Mouse (Mus musculus) T-helper 1 cell (primary cell): ENCODE results near the gene Tuba3a.
"Not testable (repeated sequence)": the region's sequence is repeated elsewhere in the genome, so short reads cannot be mapped to it uniquely, and the experiment has no call there.

Source experiments
- in situ Hi-C: fragments of 300-600 bp; cut with MboI, MseI; formaldehyde crosslinking; loops from one replicate; pipeline ENCODE4 v1.15.1; 2025; ENCODE audit warnings: high pct_unique_total_duplicates

Gene Tuba3a

DNA sequence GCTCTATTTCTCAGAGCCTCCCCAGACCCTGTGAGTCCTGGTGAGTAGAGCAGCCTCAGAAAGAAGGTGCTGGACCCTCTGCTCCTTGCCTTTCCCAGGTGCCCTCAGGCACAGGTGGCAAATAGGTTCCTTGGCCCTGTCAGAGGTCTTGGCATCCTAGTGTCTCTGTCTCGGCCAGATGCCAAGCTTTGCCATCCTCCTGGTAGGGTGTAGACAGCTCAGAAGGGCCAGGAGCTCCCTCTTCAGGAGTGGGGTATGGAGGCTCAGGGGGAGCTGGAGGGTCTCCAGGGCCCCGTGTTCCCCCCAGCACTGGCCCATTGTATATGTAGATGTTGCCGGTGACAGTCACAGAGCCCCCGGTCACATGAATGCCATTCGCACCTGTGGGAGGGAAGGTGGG lies 21.2 kb upstream of the Tuba3a start:
- in situ Hi-C loops = no loop called here

DNA sequence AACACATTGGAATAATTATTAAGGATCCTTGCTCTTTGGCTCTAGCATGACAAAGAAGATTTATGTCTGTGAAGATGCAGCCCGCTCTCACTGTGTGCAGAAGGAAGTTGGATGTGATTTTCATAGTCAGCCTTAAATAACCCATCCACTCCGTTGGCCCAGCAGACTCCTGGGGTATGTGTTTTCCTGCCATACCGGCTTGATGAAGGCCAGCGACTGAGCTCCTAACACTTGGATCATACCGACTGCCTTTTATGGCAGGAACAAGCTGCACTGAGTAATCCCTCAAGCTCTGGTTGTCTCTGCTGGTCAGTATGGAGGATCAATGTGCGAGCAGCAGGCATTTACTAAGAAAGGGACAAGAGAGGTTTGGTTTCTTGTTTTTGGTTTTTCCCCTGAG lies 19.6 kb upstream of the Tuba3a start:
- in situ Hi-C loops = no loop called here

DNA sequence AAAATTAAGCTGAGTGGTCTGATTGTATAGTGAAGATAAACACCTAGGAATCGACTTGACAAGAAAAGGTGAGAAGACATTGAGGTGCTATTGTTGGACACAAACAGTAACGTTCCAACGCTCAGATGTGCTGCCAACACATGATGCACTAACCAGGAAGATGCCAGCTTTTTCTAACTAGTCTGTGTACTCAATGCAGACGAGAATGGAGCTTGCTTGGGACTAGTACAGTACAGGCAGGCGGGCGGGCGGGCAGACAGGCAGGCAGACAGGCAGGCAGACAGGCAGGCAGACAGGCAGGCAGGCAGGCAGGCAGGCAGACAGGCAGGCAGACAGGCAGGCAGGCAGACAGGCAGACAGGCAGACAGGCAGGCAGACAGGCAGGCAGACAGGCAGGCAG lies 18.6 kb upstream of the Tuba3a start:
- in situ Hi-C loops = not testable (repeated sequence)

DNA sequence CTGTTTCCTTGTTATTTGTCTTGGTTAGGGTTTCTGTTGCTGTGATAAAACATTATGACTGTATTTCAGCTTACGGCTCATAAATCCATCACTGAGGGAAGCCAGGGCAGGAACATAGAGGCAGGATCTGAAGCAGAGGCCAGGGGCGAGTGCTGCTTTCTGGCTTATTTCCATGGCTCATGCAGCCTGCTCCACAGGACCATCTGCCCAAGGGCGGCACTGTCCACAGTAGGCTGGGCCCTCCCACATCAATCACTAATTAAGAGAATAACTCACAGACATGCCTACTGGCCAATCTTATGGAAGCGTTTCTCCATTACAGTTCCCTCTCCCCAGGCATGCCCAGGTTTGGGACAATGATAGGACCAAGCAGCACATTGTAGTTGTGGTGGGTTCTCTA lies 17.4 kb upstream of the Tuba3a start:
- in situ Hi-C loops = no loop called here

DNA sequence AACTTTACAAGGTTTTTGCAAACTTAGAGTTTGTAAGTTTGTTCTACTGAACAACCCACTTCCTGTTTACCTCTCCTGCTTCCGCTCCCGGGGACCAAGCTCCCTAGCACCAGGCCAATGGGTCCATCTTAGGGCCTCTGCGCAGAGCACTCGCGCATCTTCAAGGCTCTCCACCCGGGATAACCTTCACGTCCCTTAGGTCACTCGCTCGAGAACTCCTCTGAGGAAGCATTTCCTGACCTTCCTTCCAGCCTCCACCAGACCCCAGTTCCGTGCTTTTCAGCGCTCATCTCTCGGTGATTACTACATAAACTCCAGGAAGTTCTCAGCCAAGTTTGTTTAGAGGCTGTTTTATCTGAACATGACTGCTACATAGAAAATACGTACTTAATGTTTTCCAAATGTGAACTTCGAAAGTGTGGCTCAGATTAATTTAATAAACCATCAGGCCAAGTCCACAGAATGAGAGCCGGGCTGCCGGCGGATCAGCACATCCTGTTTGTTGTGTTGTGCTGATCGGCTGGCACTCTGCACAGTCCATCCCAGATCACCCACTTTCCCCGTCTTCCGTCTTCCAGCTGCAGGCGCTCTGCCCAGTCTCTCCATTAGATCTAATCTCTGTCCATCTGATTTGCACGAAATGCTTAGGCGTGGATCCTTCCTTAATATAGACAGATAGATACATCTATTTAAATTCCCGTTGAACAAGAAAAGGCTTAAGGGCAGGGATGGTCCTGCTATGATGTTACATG lies 16.6 kb upstream of the Tuba3a start:
- in situ Hi-C loops = no loop called here

DNA sequence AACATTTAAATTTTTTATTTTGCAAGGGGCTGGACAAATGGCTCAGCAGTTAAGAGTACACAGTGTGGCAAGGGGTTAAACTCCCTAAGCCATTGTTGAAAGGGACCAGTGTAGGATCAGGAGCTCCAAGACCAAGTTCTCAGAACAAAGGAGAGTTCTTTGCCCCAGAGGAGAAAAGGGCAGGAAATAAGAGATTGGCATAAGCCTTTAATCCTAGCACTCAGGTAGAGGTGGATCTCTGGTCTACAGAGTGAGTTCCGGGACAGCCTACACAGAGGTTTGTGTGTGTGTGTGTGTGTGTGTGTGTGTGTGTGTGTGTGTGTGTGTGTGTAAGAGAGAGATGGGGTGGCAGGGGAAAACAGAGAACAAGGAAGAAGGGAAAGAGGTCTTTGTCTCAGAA lies 15.1 kb upstream of the Tuba3a start:
- in situ Hi-C loops = no loop called here

DNA sequence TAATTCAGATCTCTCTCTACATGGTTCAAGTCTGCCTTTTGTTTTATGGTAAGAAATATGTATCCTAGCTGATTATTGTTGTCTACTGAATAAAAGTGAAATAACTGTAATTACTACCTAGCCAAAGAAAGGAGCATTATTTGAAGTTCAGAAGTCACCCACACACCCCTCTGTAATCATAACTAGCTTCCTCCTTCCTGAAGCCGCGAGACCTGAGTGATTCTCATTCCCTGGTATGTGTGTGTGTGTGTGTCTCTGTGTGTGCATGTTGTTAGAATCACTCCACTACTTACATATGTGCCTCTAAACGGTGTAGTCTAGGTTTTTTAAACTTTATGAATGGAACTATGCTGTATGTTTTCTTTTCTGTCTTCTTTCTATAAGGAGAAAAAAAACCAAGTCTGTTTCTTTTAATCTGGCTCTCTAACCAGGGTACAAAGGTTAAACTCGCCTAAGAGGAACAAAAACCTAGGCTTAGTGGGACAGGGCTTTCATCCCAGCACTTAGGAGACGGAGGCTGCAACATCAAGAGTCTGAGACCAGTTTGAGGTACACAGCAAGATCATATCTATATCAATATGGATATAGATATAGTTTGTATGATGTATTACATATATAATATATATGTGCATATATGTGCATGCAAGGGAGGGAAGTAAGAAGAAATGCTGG lies 11.4 kb upstream of the Tuba3a start:
- in situ Hi-C loops = no loop called here

DNA sequence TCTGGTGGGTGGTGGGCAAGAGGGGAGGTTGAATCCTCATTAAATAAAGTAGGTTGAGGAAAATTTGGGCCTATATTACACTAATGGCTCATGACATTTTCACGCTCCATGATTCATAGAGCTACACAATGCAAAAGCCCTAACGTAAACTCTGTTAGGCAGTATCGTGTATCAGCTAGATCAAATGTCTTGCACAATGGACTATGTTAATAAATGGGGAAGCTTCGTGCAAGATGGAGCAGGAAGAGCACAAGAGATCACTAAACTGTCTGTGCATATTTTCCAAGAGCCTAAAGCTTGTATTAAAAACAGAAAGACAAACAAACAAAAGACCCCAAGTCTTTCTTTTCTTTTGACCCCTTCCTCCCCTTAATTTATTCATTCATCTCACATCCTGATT lies 8.2 kb upstream of the Tuba3a start:
- in situ Hi-C loops = no loop called here

DNA sequence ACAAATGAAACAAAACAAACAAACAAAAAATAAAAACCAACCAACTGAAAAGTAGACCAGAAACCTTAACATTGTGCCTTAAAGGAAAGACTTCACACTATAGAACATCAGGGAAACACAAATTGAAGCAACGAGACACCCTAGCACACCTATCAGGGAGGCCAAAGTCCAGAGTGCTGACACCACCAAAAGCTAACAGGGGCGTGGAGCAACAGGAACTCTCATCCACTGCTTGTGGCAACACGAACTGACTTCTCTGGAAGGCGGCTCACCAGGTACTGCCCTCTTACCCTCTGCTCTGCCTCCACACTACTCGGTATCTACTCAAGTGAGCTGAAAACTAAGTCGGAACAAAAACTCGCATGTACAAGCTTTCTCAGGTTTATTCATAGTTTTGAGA lies 6.4 kb upstream of the Tuba3a start:
- in situ Hi-C loops = no loop called here

DNA sequence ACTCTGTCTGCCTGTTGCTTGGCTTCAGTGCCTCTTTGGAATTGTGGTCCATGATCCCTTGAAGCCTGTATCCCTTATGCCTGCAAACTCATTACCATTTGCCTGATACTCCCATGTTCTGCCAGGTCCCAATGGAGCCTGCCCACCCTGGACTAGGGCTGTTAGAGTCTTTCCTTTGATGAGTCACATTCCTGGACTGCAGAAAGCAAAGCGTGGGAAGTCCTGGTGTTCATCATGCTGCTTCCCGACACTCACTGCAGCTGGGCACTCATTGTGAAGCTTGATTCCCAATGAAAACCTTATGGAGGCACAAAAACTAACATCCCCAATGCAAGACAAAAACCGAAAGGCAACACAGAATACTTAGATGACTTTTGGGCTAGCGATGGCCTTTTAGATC lies 5.5 kb upstream of the Tuba3a start:
- in situ Hi-C loops = no loop called here

DNA sequence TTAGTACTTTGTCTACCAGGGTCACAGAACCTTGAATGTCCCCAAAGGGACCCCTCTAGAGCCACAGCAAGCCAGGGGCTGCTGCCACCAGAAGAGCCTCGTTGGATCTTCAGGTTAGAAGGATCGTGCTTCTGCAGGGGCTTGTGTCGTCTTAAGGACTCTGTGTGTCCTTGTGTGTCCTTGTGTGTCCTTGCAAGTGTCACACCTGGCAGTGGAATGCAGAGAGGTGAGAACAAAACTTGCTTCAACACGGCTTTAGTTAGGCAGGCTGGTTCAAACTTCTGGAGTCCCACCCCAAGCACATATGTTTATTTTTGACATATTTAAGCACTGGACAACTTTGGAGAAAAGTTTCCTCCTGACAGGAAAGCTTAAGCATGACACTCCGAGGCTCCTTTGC lies 2.9 kb upstream of the Tuba3a start:
- in situ Hi-C loops = no loop called here

DNA sequence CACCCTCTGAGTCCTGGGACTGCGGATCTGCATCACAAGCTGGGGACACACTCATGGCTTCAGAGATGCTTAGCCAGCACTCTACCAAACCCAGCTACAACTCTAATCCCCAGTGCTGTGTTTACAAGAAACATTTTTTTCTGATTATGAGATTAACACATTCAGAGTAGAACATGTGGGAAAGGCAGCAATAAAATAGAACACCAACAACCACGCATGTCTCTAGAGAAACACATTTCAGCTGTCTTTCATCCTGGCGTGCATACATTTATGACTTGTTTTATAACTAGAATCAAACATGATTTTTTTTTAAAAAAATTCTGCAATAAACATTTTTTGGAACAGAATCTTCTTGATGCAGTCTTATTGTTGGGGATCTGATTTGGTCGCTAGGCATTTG lies 1.1 kb upstream of the Tuba3a start:
- in situ Hi-C loops = no loop called here

DNA sequence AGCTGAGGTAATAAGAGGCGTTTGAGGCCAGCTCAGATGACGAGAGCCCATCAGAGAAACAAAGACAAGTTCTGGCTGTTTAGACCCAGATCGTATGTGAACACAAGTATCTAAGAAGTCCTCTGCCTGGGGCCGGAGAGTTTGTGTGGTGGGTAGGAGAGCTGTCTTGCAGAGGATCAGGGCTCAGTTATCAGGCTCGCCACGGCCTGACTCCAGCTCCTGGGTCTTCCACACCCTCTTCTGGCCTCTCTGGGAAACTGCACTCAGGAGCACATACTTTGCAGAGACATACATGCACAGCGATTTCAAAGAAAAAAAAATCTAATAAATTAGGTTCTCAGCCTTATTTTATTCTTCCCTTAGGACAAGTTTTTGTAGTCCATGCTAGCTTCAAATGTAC lies 1.1 kb downstream of the Tuba3a start:
- in situ Hi-C loops = no loop called here

DNA sequence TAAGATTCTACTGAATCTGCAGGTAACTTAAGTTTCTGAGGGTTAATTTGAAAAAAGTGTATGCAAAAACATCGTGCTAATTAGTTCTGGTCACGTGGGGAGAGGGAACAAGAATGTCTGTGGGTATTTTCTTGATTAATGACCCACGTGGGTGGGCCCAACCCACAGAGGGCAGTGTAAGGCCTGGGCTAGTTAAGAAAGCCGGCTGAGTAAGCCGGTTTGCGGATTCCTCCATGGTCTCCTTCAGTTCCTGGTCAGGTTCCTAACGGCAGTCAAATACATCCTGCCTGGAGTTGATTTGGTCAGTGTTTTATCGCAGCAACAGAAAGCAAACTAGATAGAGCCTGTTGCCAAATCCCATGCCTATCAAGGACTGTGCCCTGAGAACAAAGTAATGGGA lies 1.6 kb downstream of the Tuba3a start:
- in situ Hi-C loops = no loop called here

DNA sequence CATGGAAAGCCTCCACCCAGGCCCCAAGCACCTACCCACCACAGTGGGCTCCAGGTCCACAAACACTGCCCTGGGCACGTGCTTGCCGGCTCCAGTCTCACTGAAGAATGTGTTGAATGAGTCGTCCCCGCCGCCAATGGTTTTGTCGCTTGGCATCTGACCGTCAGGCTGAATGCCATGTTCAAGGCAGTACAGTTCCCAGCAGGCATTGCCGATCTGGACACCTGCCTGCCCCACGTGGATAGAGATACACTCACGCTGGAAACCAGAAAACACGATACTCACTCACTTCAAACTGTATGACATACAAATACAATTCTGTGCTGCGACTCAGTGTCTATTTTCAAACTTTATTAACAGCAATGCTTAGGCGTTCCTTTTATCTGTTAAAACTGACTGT lies 3.1 kb downstream of the Tuba3a start:
- in situ Hi-C loops = not testable (repeated sequence)

DNA sequence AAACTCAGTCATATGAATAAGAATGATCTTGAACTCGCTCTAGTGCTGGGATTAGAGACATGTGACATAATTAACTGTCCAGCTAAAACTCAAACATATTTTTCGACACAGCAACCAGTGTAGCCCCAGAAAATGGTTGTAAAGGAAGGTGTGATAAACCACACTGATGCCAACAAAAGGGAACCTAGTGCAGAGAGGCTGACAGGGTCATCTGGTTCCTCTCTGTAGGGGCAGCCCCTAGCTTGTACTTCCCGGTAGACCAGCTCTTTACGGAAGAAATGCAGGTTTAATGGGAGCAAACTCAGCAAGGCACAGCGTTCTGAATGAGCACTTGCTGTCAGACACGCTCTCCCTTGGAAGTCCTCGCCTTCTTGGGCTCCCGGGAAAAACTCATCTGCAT lies 6.1 kb downstream of the Tuba3a start:
- in situ Hi-C loops = loop anchor here (10.0 kb wide), 2 partner anchors 55 to 125 kb away; no protein-coding TSS in a partner anchor

DNA sequence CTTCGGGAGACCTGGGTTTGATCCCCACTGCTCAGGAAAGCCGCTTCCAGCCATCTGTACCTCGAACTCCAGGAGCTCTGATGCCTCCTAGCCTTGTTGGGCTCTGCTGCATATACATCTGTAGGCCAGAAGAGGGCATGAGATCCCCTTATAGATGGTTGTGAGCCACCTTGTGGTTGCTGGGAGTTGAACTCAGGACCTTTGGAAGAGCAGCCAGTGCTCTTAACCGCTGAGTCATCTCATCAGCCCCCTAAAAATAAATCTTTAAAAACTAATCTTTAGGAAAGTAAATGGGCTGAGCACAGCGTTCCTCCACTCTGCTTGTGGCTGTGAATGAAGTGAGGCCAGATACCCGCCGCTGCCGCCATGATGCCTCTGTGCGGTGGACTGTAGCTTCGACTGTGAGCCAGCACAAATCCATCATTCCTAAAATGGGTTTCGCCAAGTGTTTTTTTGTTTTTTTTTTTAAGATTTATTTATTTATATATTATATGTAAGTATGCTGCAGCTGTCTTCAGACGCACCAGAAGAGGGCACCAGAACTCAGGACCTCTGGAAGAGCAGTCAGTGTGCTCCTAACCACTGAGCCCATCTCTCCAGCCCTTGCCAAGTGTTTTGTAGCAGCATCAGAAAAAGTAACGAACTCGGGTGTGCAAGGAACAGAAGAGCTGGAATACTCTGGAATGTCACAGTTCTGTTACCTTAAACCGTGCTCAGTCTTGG lies 10.8 kb downstream of the Tuba3a start:
- in situ Hi-C loops = loop anchor here (5.0 to 10.0 kb wide), 4 partner anchors 50 to 120 kb away; partner anchors contain the start of genes Mrpl51 and Ncapd2

DNA sequence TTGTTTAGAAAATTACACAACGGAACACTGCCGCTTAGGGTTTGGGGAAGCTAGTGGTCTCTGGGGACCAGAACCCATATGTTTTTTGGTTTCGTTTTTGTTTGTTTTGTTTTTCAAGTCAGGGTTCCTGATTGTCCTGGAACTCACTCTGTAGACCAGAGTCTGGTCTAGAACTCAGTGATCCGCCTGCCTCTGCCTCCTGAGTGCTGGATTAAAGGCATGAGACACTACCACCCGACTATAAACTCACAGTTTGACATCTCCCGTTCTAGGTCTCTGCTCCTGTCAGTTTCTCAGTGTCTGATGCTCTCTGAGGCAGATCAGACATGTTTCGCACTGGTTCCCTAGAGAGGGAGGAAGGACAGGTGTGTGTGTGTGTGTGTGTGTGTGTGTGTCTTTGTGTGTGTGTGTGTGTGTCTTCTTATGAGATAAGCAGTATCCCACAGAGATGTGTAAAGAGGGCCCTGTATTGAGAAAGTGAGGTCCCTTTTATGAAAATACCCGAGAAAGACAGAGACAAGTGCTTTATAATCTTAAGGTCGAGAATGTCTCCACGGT lies 13.5 kb downstream of the Tuba3a start:
- in situ Hi-C loops = loop anchor here (5.0 to 10.0 kb wide), 4 partner anchors 48 to 118 kb away; partner anchors contain the start of genes Mrpl51 and Ncapd2

DNA sequence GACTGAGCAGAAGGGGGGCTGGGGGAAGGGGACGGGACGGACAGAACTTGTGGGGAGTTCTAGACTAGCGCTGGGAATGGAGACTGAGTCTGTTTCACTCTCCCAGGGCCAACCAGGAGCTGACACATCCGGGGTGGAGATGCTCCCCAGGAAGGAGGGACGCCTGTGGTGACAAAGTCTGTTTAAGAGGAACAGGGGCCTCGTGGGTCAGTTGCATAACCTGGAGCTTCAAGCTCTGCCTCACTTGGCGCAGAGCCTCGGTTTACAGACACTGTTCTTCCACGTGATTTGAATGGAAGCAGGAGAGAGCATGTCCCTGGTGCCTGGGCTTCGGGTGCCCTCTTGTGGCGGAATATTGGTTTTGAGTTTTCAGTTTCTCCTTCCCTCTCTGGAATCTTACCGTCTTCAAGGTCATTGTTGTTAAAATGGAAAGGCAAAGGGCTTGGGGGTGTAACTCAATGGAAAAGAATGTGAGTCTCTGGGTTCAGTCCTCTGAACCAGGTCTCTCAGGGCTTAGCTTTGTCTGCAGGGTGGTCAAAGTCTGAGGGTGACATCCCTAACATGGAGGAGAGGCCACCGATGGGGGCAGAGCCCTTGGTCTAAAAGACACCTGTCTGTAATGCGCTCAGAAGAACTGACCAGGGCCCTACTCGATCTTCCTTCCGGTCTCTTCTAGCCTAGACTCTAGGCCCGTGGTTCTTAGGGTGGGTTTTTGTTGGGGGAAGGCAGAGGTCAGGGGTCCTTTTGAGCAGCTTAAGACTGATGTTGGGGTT lies 14.2 kb downstream of the Tuba3a start:
- in situ Hi-C loops = loop anchor here (5.0 to 10.0 kb wide), 4 partner anchors 47 to 117 kb away; partner anchors contain the start of genes Mrpl51 and Ncapd2

DNA sequence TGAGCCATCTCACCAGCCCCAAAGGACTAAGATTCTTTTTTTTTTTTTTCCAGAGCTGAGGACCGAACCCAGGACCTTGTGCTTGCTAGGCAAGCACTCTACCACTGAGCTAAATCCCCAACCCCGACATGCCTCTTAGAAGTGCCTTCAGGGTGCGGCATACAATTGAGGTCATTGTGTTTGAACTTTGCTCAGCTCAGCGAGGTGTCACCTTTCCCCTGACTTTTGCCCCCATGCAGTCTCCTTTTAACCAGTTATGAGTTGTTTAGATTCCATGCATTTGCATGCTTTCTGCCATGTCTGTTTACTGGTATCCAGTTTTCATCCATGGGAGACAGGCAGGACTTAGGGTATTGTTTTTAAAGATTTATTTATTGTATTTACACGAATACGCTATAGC lies 17.0 kb downstream of the Tuba3a start:
- in situ Hi-C loops = no loop called here

DNA sequence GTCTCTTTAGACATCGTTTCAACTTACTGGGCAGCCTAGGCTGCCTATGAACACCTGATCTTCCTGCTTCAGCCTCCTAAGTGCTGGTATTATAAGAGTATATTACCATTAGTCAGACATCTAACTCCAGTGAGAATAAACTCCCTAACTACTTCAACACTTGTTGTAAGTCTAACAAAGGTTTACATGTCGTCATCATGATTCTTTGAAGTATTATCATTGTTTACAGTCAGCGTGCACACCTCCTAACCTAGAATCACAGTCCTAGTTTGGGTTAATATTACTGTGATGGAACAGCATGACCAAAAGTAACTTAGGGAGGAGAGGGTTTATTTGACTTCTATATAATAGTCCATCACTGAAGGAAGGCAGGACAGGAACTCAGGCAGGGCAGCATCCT lies 18.4 kb downstream of the Tuba3a start:
- in situ Hi-C loops = no loop called here
